Mouse (Mus musculus) hindbrain, embryonic 16.5 days (tissue): Measurements from ENCODE around the gene Lig3. TPM values are rescaled to one million over a fixed set of nuclear protein-coding genes. Genes with fewer than 3 reads are reported as not detected.
"Not testable (repeated sequence)": the region's sequence is repeated elsewhere in the genome, so short reads cannot be mapped to it uniquely, and the experiment has no call there.

Experiments
- ATAC-seq: fragments of 200-750 bp; cut with Nextera tagmentation; 2 replicates; pipeline ENCODE4 v1.8.0; 2017; ENCODE audit warnings: moderate TSS enrichment, moderate library complexity
- H3K27ac ChIP-seq: fragments of 300-500 bp; sonication (generic); 2 replicates; pipeline ENCODE4 v1.5.1; 2014; ENCODE audit warnings: low read depth, mild to moderate bottlenecking, control low read depth, low read length, moderate library complexity
- H3K27me3 ChIP-seq: fragments of 300-500 bp; sonication (generic); replicated peaks from 2 replicates; pipeline ENCODE4 v1.6.1; 2014; ENCODE audit warnings: low read length; ENCODE audit not compliant: control insufficient read depth, insufficient read depth
- H3K36me3 ChIP-seq: fragments of 300-500 bp; sonication (generic); 2 replicates; pipeline ENCODE4 v1.6.1; 2014; ENCODE audit warnings: mild to moderate bottlenecking, low read length, moderate library complexity, mixed read lengths; ENCODE audit not compliant: control insufficient read depth, insufficient read depth
- H3K4me1 ChIP-seq: fragments of 300-500 bp; sonication (generic); 2 replicates; pipeline ENCODE4 v1.6.1; 2014; ENCODE audit warnings: low read depth, low read length; ENCODE audit not compliant: control insufficient read depth, insufficient read depth
- H3K4me2 ChIP-seq: fragments of 300-500 bp; sonication (generic); 2 replicates; pipeline ENCODE4 v1.6.1; 2014; ENCODE audit warnings: mild to moderate bottlenecking, low read length, control low read depth, moderate library complexity
- H3K4me3 ChIP-seq: fragments of 300-500 bp; sonication (generic); 2 replicates; pipeline ENCODE4 v1.5.1; 2014; ENCODE audit warnings: mild to moderate bottlenecking, low read length, control low read depth, moderate library complexity
- H3K9ac ChIP-seq: fragments of 300-500 bp; sonication (generic); 2 replicates; pipeline ENCODE4 v1.6.1; 2014; ENCODE audit warnings: low read depth, mild to moderate bottlenecking, control low read depth, low read length, moderate library complexity
- H3K9me3 ChIP-seq: fragments of 300-500 bp; sonication (generic); 2 replicates; pipeline ENCODE4 v1.6.1; 2014; ENCODE audit warnings: mild to moderate bottlenecking, low read length, moderate library complexity; ENCODE audit not compliant: control insufficient read depth
- WGBS: fragments of 180-500 bp; shearing (Covaris S2); extraction: QIAGEN DNeasy Blood & Tissue Kit; methylation state at CpG from one replicate; pipeline ENCODE4 v1.1.7; 2014; 5-methylcytosine and 5-hydroxymethylcytosine counted together
- polyA plus RNA-seq: library from polyadenylated mRNA; unstranded; fragments of >200 nt; fragmentation: Nextera tagmentation; extraction: Ambion mirVana; gene quantifications from 2 replicates; pipeline ENCODE4 v1.2.1, GENCODE M21; 2015

Gene Lig3
- polyA plus RNA-seq, 1 experiment from 2014 or later, result 20.9 TPM

GRCm38 (mm10) chr11:82820788-82821456 lies 40.0 kb downstream of the Lig3 start:
- no peaks in the 10 kb centered on the region for H3K27me3 ChIP-seq
- ATAC-seq, result no peak
- H3K9ac ChIP-seq, result no peak overlapping the region
- H3K36me3 ChIP-seq, result no peaks in the 10 kb centered on the region
- no peak overlapping the region for H3K27ac ChIP-seq
- WGBS, result 89% methylated on average over 13 of the region's 13 CpGs
- no peak overlapping the region for H3K4me3 ChIP-seq
- H3K9me3 ChIP-seq, result no peaks in the 10 kb centered on the region
- no peak overlapping the region for H3K4me2 ChIP-seq
- no peaks in the 10 kb centered on the region for H3K4me1 ChIP-seq

- Histone ChIP-seq H3K9me3 (no peaks in the 10 kb centered on the region), H3K27me3 (no peaks in the 10 kb centered on the region), H3K36me3 (no peaks in the 10 kb centered on the region), H3K4me1 (peaks cover 9% of the 10 kb centered on the region), H3K4me3 (no peak overlapping the region), H3K4me2 (no peak overlapping the region), H3K27ac (no peak overlapping the region), H3K9ac (no peak overlapping the region)
- no peak for ATAC-seq
Measured at GRCm38 (mm10) chr11:82826818-82827217, 45.9 kb downstream of the Lig3 start.

GRCm38 (mm10) chr11:82831008-82831893 lies 50.3 kb downstream of the Lig3 start:
- peak overlapping the region; percentile 39 for H3K4me2 ChIP-seq
- 0 out of 2 replicates have a peak overlapping the region, but pooled peaks have one; percentile 11 for H3K4me3 ChIP-seq
- no peaks in the 10 kb centered on the region for H3K36me3 ChIP-seq
- H3K4me1 ChIP-seq, result peaks cover 12% of the 10 kb centered on the region
- WGBS, result 9% methylated on average over 10 of the region's 10 CpGs
- no peak overlapping the region for H3K9ac ChIP-seq
- peak; percentile 71; the same call in 1 of the 2 replicates for ATAC-seq
- H3K27me3 ChIP-seq, result no peaks in the 10 kb centered on the region
- H3K9me3 ChIP-seq, result no peaks in the 10 kb centered on the region
- no peak overlapping the region for H3K27ac ChIP-seq

- 79% methylated on average over 9 of the region's 10 CpGs for whole genome bisulfite sequencing
- H3K4me3 ChIP-seq, H3K9ac ChIP-seq, H3K4me2 ChIP-seq, H3K27ac ChIP-seq, H3K36me3 ChIP-seq, H3K9me3 ChIP-seq, H3K27me3 ChIP-seq, ATAC-seq: not testable (repeated sequence)
- peaks cover 12% of the 10 kb centered on the region for H3K4me1 ChIP-seq
Measured at GRCm38 (mm10) chr11:82832402-82832801, 51.5 kb downstream of the Lig3 start.

GRCm38 (mm10) chr11:82833929-82834328 lies 53.0 kb downstream of the Lig3 start:
- Histone ChIP-seq H3K9me3 (no peaks in the 10 kb centered on the region), H3K27ac (no peak overlapping the region), H3K9ac (no peak overlapping the region), H3K4me2 (no peak overlapping the region), H3K36me3 (no peaks in the 10 kb centered on the region), H3K4me3 (no peak overlapping the region), H3K4me1 (peaks cover 21% of the 10 kb centered on the region), H3K27me3 (no peaks in the 10 kb centered on the region)
- WGBS, result 84% methylated on average over 8 of the region's 8 CpGs
- ATAC-seq, result no peak

GRCm38 (mm10) chr11:82834359-82834758 lies 53.5 kb downstream of the Lig3 start:
- peaks cover 21% of the 10 kb centered on the region for H3K4me1 ChIP-seq
- ATAC-seq, H3K27me3 ChIP-seq, H3K36me3 ChIP-seq, H3K9me3 ChIP-seq, H3K27ac ChIP-seq, H3K9ac ChIP-seq, H3K4me2 ChIP-seq, H3K4me3 ChIP-seq: not testable (repeated sequence)
- 84% methylated on average over 7 of the region's 7 CpGs for WGBS

- Histone ChIP-seq H3K27ac (no peak overlapping the region), H3K27me3 (no peaks in the 10 kb centered on the region), H3K4me2 (no peak overlapping the region), H3K9ac (no peak overlapping the region), H3K4me3 (no peak overlapping the region), H3K9me3 (no peaks in the 10 kb centered on the region), H3K4me1 (peaks cover 21% of the 10 kb centered on the region), H3K36me3 (no peaks in the 10 kb centered on the region)
- ATAC-seq, result no peak
- 72% methylated on average over 11 of the region's 11 CpGs for WGBS
Measured at GRCm38 (mm10) chr11:82835616-82836432, 54.9 kb downstream of the Lig3 start.

GRCm38 (mm10) chr11:82837192-82837591 lies 56.3 kb downstream of the Lig3 start:
- Histone ChIP-seq H3K9me3 (no peaks in the 10 kb centered on the region), H3K27me3 (no peaks in the 10 kb centered on the region), H3K9ac (no peak overlapping the region), H3K4me2 (no peak overlapping the region), H3K36me3 (no peaks in the 10 kb centered on the region), H3K4me1 (peaks cover 10% of the 10 kb centered on the region), H3K27ac (no peak overlapping the region), H3K4me3 (no peak overlapping the region)
- no peak for ATAC-seq
- 45% methylated on average over 7 of the region's 7 CpGs for WGBS

GRCm38 (mm10) chr11:82837848-82838247 lies 56.9 kb downstream of the Lig3 start:
- no peak overlapping the region for H3K27ac ChIP-seq
- no peak overlapping the region for H3K9ac ChIP-seq
- 14% methylated on average over 7 of the region's 7 CpGs for WGBS
- H3K4me2 ChIP-seq, result no peak overlapping the region
- H3K36me3 ChIP-seq, result no peaks in the 10 kb centered on the region
- no peaks in the 10 kb centered on the region for H3K9me3 ChIP-seq
- H3K4me3 ChIP-seq, result no peak overlapping the region
- H3K4me1 ChIP-seq, result peaks cover 10% of the 10 kb centered on the region
- no peak for ATAC-seq
- H3K27me3 ChIP-seq, result no peaks in the 10 kb centered on the region
